Mouse (Mus musculus): ENCODE measurements at regions not wholly inside any gene's neighbourhood (a gene's known extent, or its start where the extent isn't known, plus 50 kb on each side); places are given as distances from the start of the nearest gene placed in this dataset.

GRCm38 (mm10) chr1:120667776-120668175, 65.6 kb downstream of the En1 start:
- DNase-seq, result no peak

DNA sequence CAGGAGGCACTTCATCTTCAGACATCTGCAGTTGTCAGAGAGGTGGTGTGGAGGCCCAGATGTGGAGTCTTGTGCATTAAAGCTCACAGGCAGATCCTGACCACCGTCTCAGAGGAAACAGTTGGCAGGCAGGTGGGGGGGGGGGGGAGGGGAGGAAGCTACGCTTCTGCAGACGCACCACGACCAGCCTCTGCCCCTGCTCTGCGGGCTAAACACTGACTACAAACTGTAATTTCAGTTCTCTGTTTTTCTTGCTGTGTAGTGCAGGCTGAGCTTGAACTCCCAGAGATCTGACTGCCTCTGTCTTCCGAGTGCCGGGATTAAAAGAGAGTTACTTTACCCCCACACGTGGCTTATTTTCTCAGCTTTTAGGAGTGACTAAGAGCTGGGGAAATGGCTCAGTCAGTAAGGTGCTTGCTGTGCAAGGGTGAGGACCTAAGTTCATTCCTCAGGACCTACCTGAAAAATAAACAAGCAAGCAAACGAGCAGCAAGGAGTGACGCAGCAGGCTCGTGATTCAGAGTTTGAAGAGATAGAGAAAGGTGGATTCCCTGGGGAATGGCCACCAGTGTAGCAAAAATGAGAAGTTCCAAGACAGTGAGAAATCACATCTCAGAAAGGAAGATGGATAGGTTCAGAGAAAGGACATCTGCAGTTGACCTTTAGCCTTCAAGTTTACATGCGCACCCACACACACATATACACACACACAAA, 81.5 kb downstream of the En1 start:
- no peak for DNase-seq

- no peak for DNase-seq
Observed at GRCm38 (mm10) chr1:120685650-120686244, 83.5 kb downstream of the En1 start.

DNA sequence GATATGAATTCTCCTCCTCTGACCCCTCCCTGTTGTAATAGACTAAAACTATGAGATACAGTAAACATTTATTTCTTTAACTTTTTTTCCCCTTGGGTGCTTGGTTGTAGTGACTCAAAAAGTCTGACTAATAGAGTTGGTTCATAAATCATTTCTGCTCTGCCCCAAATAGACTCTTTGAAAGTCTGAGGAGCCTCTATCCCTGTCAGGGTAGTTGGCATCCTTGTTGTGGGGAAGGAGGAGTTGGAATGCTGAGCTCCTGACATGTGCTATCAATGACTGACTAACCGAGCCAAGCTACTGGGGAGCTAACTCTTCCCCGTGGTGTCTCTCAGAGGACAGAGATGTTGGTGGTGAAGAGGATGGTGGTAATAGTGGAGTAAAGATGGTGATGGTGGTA, 89.4 kb downstream of the En1 start:
- no peak for DNase-seq

GRCm38 (mm10) chr1:120698189-120698588, 96.0 kb downstream of the En1 start:
- DNase-seq, result no peak

DNA sequence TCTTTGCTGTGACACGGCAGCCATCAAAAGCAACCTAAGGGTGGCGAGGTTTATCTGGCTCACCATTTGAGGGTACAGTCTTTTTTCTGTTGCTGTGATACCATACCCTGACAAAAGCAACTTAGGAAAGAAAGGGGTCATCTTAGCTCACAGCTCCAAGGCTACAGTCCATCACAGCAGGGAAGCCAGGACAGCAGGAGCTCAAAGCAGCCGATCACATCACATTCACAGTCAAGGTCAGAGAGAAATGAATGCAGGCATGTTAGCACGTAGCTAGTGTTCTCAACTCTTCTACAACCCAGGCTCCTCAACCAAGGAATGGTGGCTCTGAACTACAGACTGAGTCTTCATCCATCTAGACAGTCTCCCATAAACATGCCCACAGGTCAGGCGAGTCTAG, 102.0 kb downstream of the En1 start:
- no peak for DNase-seq

GRCm38 (mm10) chr1:120706011-120706410, 103.8 kb downstream of the En1 start:
- DNase-seq, result no peak

GRCm38 (mm10) chr1:120708511-120708910, 106.3 kb downstream of the En1 start:
- DNase-seq, result no peak

DNA sequence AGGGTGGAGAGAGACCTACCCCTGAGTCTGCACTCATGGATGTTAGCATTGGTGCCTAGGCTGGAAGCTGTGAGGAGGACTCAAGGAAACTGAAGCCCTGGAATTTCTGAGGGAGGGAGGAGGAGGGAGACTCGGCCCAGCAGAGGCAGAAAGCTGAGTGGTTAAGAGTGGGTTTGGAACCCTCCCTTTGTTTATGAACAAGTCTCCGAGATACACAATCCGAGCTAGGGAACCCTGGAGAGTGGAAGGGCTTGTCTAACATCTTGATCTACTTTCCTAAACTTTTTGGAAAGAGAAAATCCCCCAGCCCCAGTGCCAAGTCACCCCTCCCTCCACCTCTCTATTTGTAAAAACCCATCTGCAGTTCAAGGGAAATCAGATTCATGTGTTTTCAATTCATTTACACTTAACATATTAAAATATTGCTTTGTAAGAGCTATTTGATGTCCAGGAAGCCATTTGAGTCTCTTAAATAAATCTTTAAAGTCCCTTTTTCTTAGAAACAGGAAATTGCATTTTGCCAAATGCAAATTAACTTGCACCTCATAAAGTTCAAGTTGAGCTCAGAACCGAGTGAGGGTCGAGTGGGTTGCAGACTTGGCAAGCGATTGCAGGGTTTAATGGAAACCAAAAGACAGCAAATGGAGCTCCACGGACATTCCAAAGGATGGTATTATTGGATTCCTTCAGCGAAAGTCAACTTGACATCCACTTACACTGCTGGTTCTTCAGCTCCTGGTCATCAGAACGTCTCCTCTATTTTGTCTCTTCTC, 113.1 kb downstream of the En1 start:
- DNase-seq, result no peak

DNA sequence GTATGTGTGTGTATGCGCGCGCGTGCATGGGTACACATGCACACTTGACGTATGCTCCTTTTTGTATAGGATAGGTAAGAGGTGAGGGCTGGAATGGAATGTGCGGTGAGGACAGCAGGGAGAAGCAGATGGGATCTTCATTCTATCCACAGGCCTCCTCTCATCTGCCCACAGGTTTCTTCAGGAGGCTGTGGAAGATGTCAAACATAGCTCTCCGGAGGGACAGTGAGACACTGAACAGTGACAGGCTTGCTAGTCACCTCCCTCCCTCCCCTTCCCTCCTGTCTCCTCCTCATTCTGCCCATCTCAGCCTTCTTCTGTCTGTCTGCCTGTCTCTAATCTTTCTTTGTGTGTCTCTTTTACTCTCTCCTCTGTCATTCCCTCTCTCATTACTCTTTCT, 124.6 kb downstream of the En1 start:
- no peak for DNase-seq

DNA sequence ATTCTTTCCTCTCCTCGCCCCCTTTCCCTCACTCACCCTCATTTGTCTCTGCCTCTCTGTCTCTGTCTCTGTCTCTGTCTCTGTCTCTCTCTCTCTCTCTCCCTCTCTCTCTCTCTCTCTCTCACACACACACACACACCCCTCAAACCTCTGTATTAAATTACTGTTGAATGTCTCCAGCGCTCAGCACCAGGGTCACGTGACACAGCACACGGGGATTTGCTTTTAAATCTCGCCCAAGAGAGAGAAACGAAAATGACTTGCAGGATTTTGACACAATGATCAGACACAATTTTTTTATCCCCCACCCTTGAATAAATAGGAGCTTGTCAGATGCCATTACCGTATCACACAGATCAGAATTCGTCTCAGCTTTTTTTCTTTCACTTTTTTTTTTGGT, 125.2 kb downstream of the En1 start:
- DNase-seq, result no peak

DNA sequence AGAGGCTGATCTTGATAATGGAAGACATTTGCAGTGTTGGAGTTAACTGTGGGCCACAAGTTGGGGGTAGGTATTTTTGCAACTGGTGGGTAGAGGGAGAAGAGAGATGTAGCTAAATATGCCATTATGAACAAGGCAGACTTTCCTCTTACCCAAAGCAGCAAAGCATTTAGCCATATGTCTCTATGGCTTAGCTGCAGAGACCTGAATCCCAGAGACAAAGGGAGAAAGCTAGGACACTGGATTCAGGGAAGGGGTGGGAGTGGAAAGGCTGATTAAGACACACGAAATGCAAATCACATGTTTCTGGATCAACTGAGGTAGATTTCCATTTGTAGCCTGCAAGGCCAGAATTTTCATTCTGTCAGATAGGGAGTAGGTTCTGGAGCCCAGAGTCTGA, 129.8 kb downstream of the En1 start:
- no peak for DNase-seq

- DNase-seq, result no peak
Observed at GRCm38 (mm10) chr1:120733683-120734082, 131.5 kb downstream of the En1 start.

DNA sequence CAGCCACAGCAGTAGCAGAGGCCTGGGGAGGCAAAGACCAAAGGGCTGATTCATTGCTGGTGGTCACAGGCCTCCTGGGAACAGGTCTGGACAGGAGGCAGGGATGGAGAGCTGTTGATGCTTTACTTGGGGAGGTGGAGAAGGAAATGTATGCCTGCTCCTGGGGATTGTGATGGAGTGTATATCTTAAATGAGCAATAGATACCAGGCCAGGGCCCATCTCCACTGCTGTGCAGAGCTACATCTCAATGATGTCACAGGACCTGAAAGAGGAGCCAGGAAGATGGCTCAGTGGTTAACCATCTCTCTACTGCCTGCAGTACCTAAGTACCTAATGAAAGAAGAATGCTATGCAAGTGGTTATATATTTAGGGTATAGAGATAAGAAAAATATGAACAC, 132.6 kb downstream of the En1 start:
- no peak for DNase-seq

- DNase-seq, result no peak
Observed at GRCm38 (mm10) chr1:120739499-120739898, 137.3 kb downstream of the En1 start.

DNA sequence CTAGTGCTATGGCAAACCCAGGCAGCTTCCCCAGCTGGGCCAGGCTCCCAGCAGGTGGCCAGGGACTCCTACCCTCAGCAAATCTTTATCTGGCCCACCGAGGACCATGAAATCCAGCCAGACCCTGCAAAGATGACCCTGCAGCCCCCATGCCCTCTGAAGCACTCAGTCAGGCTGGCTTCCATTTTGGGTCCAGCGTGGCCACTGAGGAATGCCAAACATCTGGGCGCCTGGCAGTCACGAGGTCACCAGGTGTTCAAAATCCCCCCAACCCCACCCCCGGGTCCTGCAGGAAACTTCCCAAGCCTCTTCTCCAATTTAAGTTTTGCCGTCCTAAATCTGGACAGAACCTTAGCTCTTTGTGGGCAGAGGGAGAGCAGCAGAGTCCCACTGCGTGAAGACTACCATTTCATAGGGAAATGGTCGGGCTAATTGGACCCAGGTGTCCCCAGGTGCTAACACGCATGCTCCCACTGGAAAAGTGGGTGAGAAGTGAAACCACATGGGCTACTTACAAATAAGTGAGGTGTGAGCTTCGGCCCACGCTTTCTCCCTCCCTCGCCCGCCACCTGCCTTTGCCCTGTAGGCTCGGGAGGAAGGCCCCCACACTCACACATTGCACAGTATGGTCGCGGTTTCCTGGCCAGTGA, 139.0 kb downstream of the En1 start:
- no peak for DNase-seq

GRCm38 (mm10) chr1:120748963-120749362, 146.7 kb downstream of the En1 start:
- no peak for DNase-seq

DNA sequence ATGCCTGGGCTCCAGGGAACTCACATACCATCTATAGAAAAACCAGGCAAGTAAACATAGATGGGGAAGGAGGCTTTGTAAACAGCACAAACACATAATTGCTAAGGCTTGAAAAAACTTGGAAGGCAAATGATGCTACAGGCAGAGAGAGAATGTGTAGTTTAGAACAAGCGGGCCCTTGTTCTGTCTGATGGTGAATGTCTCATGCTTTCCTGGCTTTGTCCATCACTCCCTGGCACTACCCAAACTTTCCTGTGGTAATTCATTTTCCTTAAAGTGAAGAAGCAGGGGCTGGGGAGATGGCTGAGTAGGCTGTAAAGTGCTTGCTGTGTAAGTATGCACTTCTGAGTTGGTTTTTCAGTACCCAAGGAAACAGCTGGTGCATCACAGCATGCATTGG, 151.2 kb downstream of the En1 start:
- no peak for DNase-seq

GRCm38 (mm10) chr1:120754337-120754736, 152.1 kb downstream of the En1 start:
- DNase-seq, result no peak

DNA sequence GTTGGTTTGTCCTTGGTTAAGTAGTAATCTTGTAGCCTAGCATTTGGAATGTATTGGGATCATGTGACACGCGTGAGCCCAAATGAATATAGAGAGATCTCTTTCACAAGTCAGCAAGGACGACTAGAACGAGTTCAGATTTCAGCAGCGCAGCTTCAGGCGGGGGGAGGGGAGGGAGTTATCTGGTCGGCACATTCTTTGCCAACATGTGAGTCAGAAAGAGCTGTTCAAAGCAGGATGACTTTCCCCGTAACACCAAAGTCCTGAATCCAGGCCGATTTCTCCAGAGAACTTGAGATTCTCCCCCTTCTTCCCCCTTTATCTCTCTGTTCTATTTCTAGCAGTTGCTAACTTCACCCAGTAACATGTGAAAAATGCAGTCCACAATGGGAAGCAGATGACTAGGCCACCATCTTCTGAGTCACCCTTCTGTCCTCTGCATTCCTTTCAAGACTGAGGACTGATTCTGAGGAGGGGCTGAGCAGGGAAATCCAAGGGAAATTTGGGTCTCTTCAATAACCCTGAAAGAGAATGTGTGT, 155.1 kb downstream of the En1 start:
- DNase-seq, result peak; percentile 58

DNA sequence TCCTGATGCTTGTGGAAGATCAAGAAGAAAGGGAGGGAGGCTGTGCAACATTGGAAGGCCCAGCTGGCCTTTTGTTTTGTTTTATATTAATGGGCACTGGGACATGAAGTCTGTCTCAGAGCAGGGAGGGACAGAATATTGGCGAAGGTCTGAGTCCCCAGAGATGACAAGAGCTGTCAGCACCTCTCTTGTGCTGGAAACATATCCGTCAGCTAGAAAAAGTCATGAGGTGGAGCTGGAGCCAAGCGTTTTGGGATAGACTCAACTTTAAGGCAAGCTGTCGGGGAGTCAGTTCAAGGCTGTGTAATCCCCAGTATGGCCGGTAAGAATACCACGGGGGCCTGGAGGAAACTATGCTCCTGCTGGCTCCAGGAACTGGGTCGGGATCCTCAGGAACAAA, 156.0 kb downstream of the En1 start:
- no peak for DNase-seq

GRCm38 (mm10) chr1:120758762-120759161, 156.5 kb downstream of the En1 start:
- DNase-seq, result no peak

DNA sequence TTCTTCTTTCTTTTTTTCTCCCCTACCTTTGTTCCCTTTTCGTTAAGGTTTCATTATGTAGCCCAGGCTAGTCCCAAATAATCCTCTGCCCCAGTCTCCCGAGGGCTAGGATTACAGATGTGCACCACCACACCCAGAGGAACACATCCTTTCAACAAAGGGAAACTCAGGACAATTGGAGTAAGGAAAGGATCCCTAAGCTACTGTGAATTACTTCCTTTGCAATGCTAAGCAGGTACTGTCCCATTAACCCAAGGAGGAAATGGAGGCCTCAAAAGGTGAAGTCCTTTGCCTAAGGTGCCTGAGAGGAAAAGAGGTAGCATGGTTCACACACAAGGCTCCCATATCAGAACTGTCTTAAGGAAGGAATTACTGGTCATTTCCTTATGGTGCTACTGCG, 157.2 kb downstream of the En1 start:
- no peak for DNase-seq

All from adrenal gland, adult 8-10 months (tissue).